Comparison of ENCODE assay signal across 1 mouse cellular context in genomic region chr17:28895217-28895875, GRCm38 (mm10).
TF ChIP-seq lines count a peak whose summit lies in the region.

No protein-coding gene starts in this region.

TF ChIP-seq in MEL, 35 proteins besides CTCF, POLR2A, EP300 and RAD21:
- no peak; the same call in 1 of the 2 replicates for TF ChIP-seq KAT2A (conservative IDR thresholded peaks at IDR 0.05; ENCODE audit: low read depth, low read length)
- TF ChIP-seq RCOR1 (IDR thresholded peaks at IDR 0.05; ENCODE audit: low read depth, low read length): 0 out of 2 replicates have a peak, but pooled peaks have one; percentile 11
- peak; percentile 99 for TF ChIP-seq MYC (IDR thresholded peaks at IDR 0.05; ENCODE audit: low read depth, low read length)
- TF ChIP-seq SIN3A (IDR thresholded peaks at IDR 0.05; ENCODE audit: low read length): peak; percentile 72
- TF ChIP-seq CHD1 (IDR thresholded peaks at IDR 0.05; ENCODE audit: low read depth, low read length): peak; percentile 28; the same call in 1 of the 2 replicates
- TF ChIP-seq HCFC1 (IDR thresholded peaks at IDR 0.05; ENCODE audit: low read depth, low read length): peak; percentile 69; the same call in 1 of the 2 replicates
- no peak for TF ChIP-seq MYB (IDR thresholded peaks at IDR 0.05; ENCODE audit: low read depth, low read length)
- TF ChIP-seq MAZ (IDR thresholded peaks at IDR 0.05; ENCODE audit: low read depth, low read length): peak; percentile 74; the same call in 1 of the 2 replicates
- TF ChIP-seq ZNF384 (IDR thresholded peaks at IDR 0.05; ENCODE audit: low read depth, low read length): no peak
- peak; percentile 79 for TF ChIP-seq POLR2AphosphoS2 (IDR thresholded peaks at IDR 0.05; ENCODE audit: low read length)
- TF ChIP-seq ZMIZ1 (IDR thresholded peaks at IDR 0.05; ENCODE audit: low read depth, low read length): peak; percentile 98
- TF ChIP-seq ETS1 (IDR thresholded peaks at IDR 0.05; ENCODE audit: low read depth, low read length): peak; percentile 24; the same call in 1 of the 2 replicates
- no peak for TF ChIP-seq USF2 (IDR thresholded peaks at IDR 0.05; ENCODE audit: borderline replicate concordance in 1 of 2, insufficient read depth in 1 of 2, low read depth in 1 of 2, low read length in 2 of 2)
- peak; percentile 31; the same call in 1 of the 2 replicates for TF ChIP-seq ELF1 (IDR thresholded peaks at IDR 0.05; ENCODE audit: low read depth, low read length)
- TF ChIP-seq MEF2A (IDR thresholded peaks at IDR 0.05; ENCODE audit: extremely low read depth, insufficient replicate concordance, low read depth, low read length, poor library complexity, severe bottlenecking): no peak
- TF ChIP-seq NRF1 (IDR thresholded peaks at IDR 0.05; ENCODE audit: insufficient read depth, low read depth, low read length, poor library complexity, severe bottlenecking): peak; percentile 71
- no peak for TF ChIP-seq UBTF (IDR thresholded peaks at IDR 0.05; ENCODE audit: borderline replicate concordance, insufficient read depth, low read depth, low read length)
- TF ChIP-seq MXI1 (IDR thresholded peaks at IDR 0.05; ENCODE audit: low read depth, low read length): peak; percentile 60; the same call in 1 of the 2 replicates
- TF ChIP-seq ZC3H11A (IDR thresholded peaks at IDR 0.05; ENCODE audit: low read depth, low read length): peak; percentile 9; the same call in 1 of the 2 replicates
- peak; percentile 96 for TF ChIP-seq TBP (IDR thresholded peaks at IDR 0.05; ENCODE audit: low read depth, low read length)
- TF ChIP-seq NELFE (IDR thresholded peaks at IDR 0.05; ENCODE audit: low read depth, low read length): peak; percentile 94
- peak; percentile 62; the same call in 1 of the 2 replicates for TF ChIP-seq TCF12 (IDR thresholded peaks at IDR 0.05; ENCODE audit: low read depth, low read length)
- no peak for TF ChIP-seq SMC3 (IDR thresholded peaks at IDR 0.05; ENCODE audit: low read depth, low read length)
- TF ChIP-seq MAX (IDR thresholded peaks at IDR 0.05; ENCODE audit: low read length): peak; percentile 90
- 0 out of 2 replicates have a peak, but pooled peaks have one; percentile 43 for TF ChIP-seq E2F4 (IDR thresholded peaks at IDR 0.05; ENCODE audit: borderline replicate concordance, low read depth, low read length)
- TF ChIP-seq GATA1 (IDR thresholded peaks at IDR 0.05; ENCODE audit: low read depth, low read length): 0 out of 2 replicates have a peak, but pooled peaks have one; percentile 8
- no peak for TF ChIP-seq BHLHE40 (IDR thresholded peaks at IDR 0.05; ENCODE audit: borderline replicate concordance, low read depth, low read length)
- TF ChIP-seq CHD2 (IDR thresholded peaks at IDR 0.05; ENCODE audit: low read length): no peak
